Mouse (Mus musculus) lung, postnatal 0 days (tissue): Measurements from ENCODE around the gene Fopnl.

Source experiments
- CTCF ChIP-seq: IDR thresholded peaks from 2 replicates; pipeline ENCODE4 v1.5.1; 2016; ENCODE audit warnings: antibody characterized with exemption, mild to moderate bottlenecking
- EP300 ChIP-seq: IDR thresholded peaks from 2 replicates; pipeline ENCODE4 v1.6.1; 2016; ENCODE audit warnings: antibody characterized with exemption, mild to moderate bottlenecking, control low read depth

DNA sequence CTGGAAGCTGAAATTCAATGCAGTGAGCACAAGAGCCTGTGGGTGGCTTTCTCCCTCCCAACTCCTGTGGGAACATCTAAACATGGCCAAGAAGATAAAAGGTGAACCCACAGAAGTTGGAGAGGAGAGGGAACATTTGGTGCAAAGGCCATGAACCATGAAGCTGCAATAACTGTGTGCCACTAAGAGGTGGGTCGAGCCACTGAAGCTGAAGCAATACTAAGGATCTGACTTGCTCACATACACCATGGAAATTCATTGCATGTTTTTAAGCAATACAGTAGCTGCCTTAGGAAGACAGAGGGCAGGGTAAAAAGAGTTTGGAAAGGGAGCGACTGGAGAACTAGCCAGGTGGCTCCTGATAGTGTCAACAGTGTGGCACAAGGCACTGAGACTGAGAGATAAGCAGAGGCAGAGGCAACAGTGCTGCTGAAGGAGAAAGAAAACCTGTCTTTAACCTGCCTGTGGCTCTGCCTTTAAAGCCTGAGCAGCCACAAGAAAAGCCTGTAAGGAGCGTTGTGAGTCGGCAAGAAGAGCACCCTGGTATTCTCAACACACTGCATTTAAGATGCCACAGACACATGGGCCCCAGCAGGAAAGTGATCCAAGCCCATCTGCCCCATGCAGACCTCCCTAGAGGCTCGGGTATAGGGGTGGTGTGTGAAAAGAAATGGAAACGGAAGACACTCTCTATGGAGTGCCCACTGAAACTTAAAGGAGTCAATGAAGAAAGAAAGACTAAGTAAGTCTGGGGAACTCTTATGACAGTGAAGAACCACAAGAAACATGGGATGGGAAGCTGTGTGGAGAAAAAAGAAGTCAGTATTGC is 8.7 kb downstream of the Fopnl start:
- no peak for TF ChIP-seq CTCF
- no peak for TF ChIP-seq EP300
